Mouse (Mus musculus) macrophage (primary cell): ENCODE data around the gene Gm28053. TPM values are rescaled to one million over a fixed set of nuclear protein-coding genes. Genes with fewer than 3 reads are reported as not detected.

Source experiments
- H3K27ac ChIP-seq: fragments of 350-480 bp; formaldehyde crosslinking; 2 replicates; pipeline ENCODE4 v1.9.0; 2021
- H3K36me3 ChIP-seq: fragments of 350-480 bp; formaldehyde crosslinking; 2 replicates; pipeline ENCODE4 v1.9.0; 2021; ENCODE audit errors: inconsistent target
- H3K4me3 ChIP-seq: fragments of 350-480 bp; formaldehyde crosslinking; 2 replicates; pipeline ENCODE4 v1.9.0; 2021; ENCODE audit errors: inconsistent target
- H3K79me2 ChIP-seq: fragments of 350-480 bp; formaldehyde crosslinking; 2 replicates; pipeline ENCODE4 v1.9.0; 2021; ENCODE audit errors: inconsistent target
- WGBS: methylation state at CpG from one replicate; pipeline ENCODE4 v1.1.7; 2026; ENCODE audit warnings: inconsistent platforms; ENCODE audit not compliant: missing documents; 5-methylcytosine and 5-hydroxymethylcytosine counted together
- polyA plus RNA-seq: library from polyadenylated mRNA; stranded (reverse); fragments of 250-400 nt; gene quantifications from 3 replicates; pipeline ENCODE4 v1.2.4, GENCODE M21; 2018; ENCODE audit warnings: inconsistent platforms

Gm28053 gene
- polyA plus RNA-seq, 1 experiment from 2014 or later, result not detected

- Histone ChIP-seq H3K27ac (no peak overlapping the region), H3K4me3 (no peak overlapping the region), H3K36me3 (no peaks in the 10 kb centered on the region), H3K79me2 (no peaks in the 10 kb centered on the region)
- 86% methylated on average over 47 of the region's 52 CpGs for WGBS
These were observed 24.3 kb downstream of the Gm28053 start for GRCm38 (mm10) chr6:48742422-48743351.

- no peaks in the 10 kb centered on the region for H3K79me2 ChIP-seq
- H3K4me3 ChIP-seq, result no peak overlapping the region
- no peak overlapping the region for H3K27ac ChIP-seq
- 19% methylated on average over 2 of the region's 2 CpGs for WGBS
- H3K36me3 ChIP-seq, result no peaks in the 10 kb centered on the region
These were observed 27.1 kb downstream of the Gm28053 start for GRCm38 (mm10) chr6:48745490-48745889.

GRCm38 (mm10) chr6:48745959-48746889 lies 27.8 kb downstream of the Gm28053 start, which contains the start of gene Gimap5:
TSS of gene Gimap5 (plus strand) at chr6:48746197.
- WGBS, result 3% methylated on average over 16 of the region's 16 CpGs

GRCm38 (mm10) chr6:48747091-48747966 lies 28.9 kb downstream of the Gm28053 start:
- H3K4me3 ChIP-seq, result no peak overlapping the region
- H3K27ac ChIP-seq, result no peak overlapping the region
- 26% methylated on average over 7 of the region's 7 CpGs for WGBS
- no peaks in the 10 kb centered on the region for H3K36me3 ChIP-seq
- H3K79me2 ChIP-seq, result no peaks in the 10 kb centered on the region

More at GRCm38 (mm10) chr6:48745959-48746889, 27.8 kb downstream of the Gm28053 start, which contains the start of gene Gimap5:
- no peaks in the 10 kb centered on the region for H3K36me3 ChIP-seq
- no peak within 1 kb of the TSS for H3K27ac ChIP-seq
- H3K79me2 ChIP-seq, result no peaks in the 10 kb centered on the region
- no peak within 1 kb of the TSS for H3K4me3 ChIP-seq

GRCm38 (mm10) chr6:48763567-48764270 lies 45.3 kb downstream of the Gm28053 start:
- no peak overlapping the region for H3K27ac ChIP-seq
- 73% methylated on average over 7 of the region's 7 CpGs for WGBS
- no peaks in the 10 kb centered on the region for H3K79me2 ChIP-seq

GRCm38 (mm10) chr6:48764496-48764895 lies 46.1 kb downstream of the Gm28053 start:
- H3K79me2 ChIP-seq, result no peaks in the 10 kb centered on the region
- WGBS, result 97% methylated on average over 10 of the region's 10 CpGs
- no peak overlapping the region for H3K27ac ChIP-seq
- no peaks in the 10 kb centered on the region for H3K36me3 ChIP-seq
- H3K4me3 ChIP-seq, result no peak overlapping the region

More at GRCm38 (mm10) chr6:48763567-48764270, 45.3 kb downstream of the Gm28053 start:
- Histone ChIP-seq H3K36me3 (no peaks in the 10 kb centered on the region), H3K4me3 (no peak overlapping the region)

GRCm38 (mm10) chr6:48768178-48768869 lies 49.9 kb downstream of the Gm28053 start:
- Histone ChIP-seq H3K4me3 (no peak overlapping the region), H3K27ac (no peak overlapping the region), H3K36me3 (no peaks in the 10 kb centered on the region), H3K79me2 (no peaks in the 10 kb centered on the region)
- 63% methylated on average over 9 of the region's 9 CpGs for WGBS

- H3K4me3 ChIP-seq, result no peak overlapping the region
These were observed 50.5 kb downstream of the Gm28053 start for GRCm38 (mm10) chr6:48768933-48769332.

GRCm38 (mm10) chr6:48770696-48771095 lies 52.3 kb downstream of the Gm28053 start, which contains the start of gene Gimap3:
TSS of gene Gimap3 (minus strand) at chr6:48770851.
- Histone ChIP-seq H3K27ac (no peak within 1 kb of the TSS), H3K36me3 (no peaks in the 10 kb centered on the region), H3K4me3 (no peak within 1 kb of the TSS), H3K79me2 (no peaks in the 10 kb centered on the region)
- 65% methylated on average over 3 of the region's 3 CpGs for WGBS

More at GRCm38 (mm10) chr6:48768933-48769332, 50.5 kb downstream of the Gm28053 start:
- Histone ChIP-seq H3K27ac (no peak overlapping the region), H3K79me2 (no peaks in the 10 kb centered on the region), H3K36me3 (no peaks in the 10 kb centered on the region)
- 100% methylated on average over 2 of the region's 3 CpGs for WGBS

- 9% methylated on average over 8 of the region's 8 CpGs for WGBS
- H3K27ac ChIP-seq, result no peak overlapping the region
- no peaks in the 10 kb centered on the region for H3K79me2 ChIP-seq
- H3K4me3 ChIP-seq, result no peak overlapping the region
- H3K36me3 ChIP-seq, result no peaks in the 10 kb centered on the region
These were observed 53.6 kb downstream of the Gm28053 start for GRCm38 (mm10) chr6:48772030-48772429.

- no peaks in the 10 kb centered on the region for H3K36me3 ChIP-seq
- no peak overlapping the region for H3K4me3 ChIP-seq
- no peak overlapping the region for H3K27ac ChIP-seq
- WGBS, result 100% methylated on average over 1 of the region's 1 CpGs
- no peaks in the 10 kb centered on the region for H3K79me2 ChIP-seq
These were observed 66.0 kb downstream of the Gm28053 start for GRCm38 (mm10) chr6:48784406-48784805.

GRCm38 (mm10) chr6:48785189-48785588 lies 66.8 kb downstream of the Gm28053 start:
- no peak overlapping the region for H3K27ac ChIP-seq
- 21% methylated on average over 1 of the region's 1 CpGs for WGBS
- H3K79me2 ChIP-seq, result no peaks in the 10 kb centered on the region
- H3K4me3 ChIP-seq, result no peak overlapping the region
- no peaks in the 10 kb centered on the region for H3K36me3 ChIP-seq

- Histone ChIP-seq H3K36me3 (no peaks in the 10 kb centered on the region), H3K27ac (no peak overlapping the region), H3K79me2 (no peaks in the 10 kb centered on the region), H3K4me3 (no peak overlapping the region)
- 96% methylated on average over 2 of the region's 2 CpGs for WGBS
These were observed 67.2 kb downstream of the Gm28053 start for GRCm38 (mm10) chr6:48785601-48786000.
